In the genomic region with DNA sequence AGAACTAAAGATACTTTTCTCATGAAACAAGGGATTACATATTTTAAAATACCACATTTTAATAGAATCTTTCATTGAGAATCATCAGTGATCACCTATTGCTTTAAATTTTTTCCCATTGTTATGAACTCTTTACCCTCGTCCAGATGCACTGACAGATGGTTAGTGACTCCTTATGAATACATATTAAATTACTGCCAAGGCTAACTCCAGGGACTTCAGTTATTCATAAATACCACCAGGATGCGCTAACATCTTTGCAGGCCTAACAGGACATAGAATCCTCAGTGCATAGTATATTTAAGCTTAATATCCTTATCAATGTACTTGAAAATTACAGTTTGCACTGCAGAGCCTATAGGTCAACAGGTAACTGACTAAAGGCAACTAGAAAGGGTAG, we compare ENCODE assay signal across 29 mouse cellular contexts.
DNase-seq lines count a peak whose midpoint lies in the region; ATAC-seq lines count a peak whose summit lies in the region.
"Had no signal": no experiment of that assay in that cellular context is flagged by ENCODE, and none has a peak within 500 bp of the region (broad histone marks: within the 10 kb centered on the region; RNA-seq: fewer than 3 reads in every experiment).

No protein-coding gene starts in this region.

- H3K9ac ChIP-seq in midbrain, embryonic 13.5 days (replicated peaks) = no peak overlapping the region
- no peak overlapping the region for H3K9ac ChIP-seq in hindbrain, embryonic 16.5 days (ENCODE audit: low read depth, low read length)
- H3K9ac ChIP-seq: embryonic facial prominence, embryonic 12.5 days; heart, embryonic 12.5 days; limb, embryonic 15.5 days; liver, embryonic 13.5 days; stomach, embryonic 15.5 days had no signal

- H3K4me3 ChIP-seq in midbrain, embryonic 13.5 days (replicated peaks) = no peak overlapping the region
- H3K4me3 ChIP-seq in midbrain, embryonic 10.5 days = no peak overlapping the region
- H3K4me3 ChIP-seq in hindbrain, embryonic 16.5 days (ENCODE audit: low read length) = no peak overlapping the region
- H3K4me3 ChIP-seq: embryonic facial prominence, embryonic 12.5 days; gastrocnemius, adult 2 months; heart, embryonic 12.5 days; layer of hippocampus, adult 2 months; limb, embryonic 10.5 days; limb, embryonic 15.5 days; liver, embryonic 13.5 days; stomach, embryonic 15.5 days had no signal

- no peak overlapping the region for H3K4me2 ChIP-seq in midbrain, embryonic 13.5 days (replicated peaks)
- no peak overlapping the region for H3K4me2 ChIP-seq in hindbrain, embryonic 16.5 days (ENCODE audit: low read length)
- H3K4me2 ChIP-seq: embryonic facial prominence, embryonic 12.5 days; heart, embryonic 12.5 days; limb, embryonic 15.5 days; liver, embryonic 13.5 days; stomach, embryonic 15.5 days had no signal

- H3K9me3 ChIP-seq in midbrain, embryonic 13.5 days = no peaks in the 10 kb centered on the region
- no peaks in the 10 kb centered on the region for H3K9me3 ChIP-seq in midbrain, embryonic 10.5 days (replicated peaks)
- H3K9me3 ChIP-seq in hindbrain, embryonic 16.5 days (ENCODE audit: control insufficient read depth, low read length) = no peaks in the 10 kb centered on the region
- H3K9me3 ChIP-seq: embryonic facial prominence, embryonic 12.5 days; heart, embryonic 12.5 days; limb, embryonic 10.5 days; limb, embryonic 15.5 days; liver, embryonic 13.5 days; stomach, embryonic 15.5 days had no signal

- DNase-seq in embryo, embryonic 10.5 days (ENCODE audit: low spot score) = peak; percentile 1
- DNase-seq in embryo, embryonic 9.5 days (ENCODE audit: extremely low spot score) = no peak
- no peak for DNase-seq in midbrain, embryonic 10.5 days (ENCODE audit: low spot score)
- DNase-seq in natural killer cell, adult 2 months (ENCODE audit: low spot score in 2 of 2) = no peak
- no peak for DNase-seq in thymus, postnatal 36 days
- DNase-seq: adrenal gland, postnatal 25 days; cerebellum, adult 9-11 months; gastrocnemius, adult 2 months; gastrocnemius, postnatal 36 days; heart, adult 18-20 months; heart, postnatal 4 days; kidney, adult 11 months; kidney, postnatal 14 days; liver, embryonic 13.5 days; lung, adult 2 months; lung, postnatal 10 days; right cerebral cortex, postnatal 25 days; thymus, postnatal 14 days had no signal

- H3K36me3 ChIP-seq in midbrain, embryonic 13.5 days = no peaks in the 10 kb centered on the region
- no peaks in the 10 kb centered on the region for H3K36me3 ChIP-seq in midbrain, embryonic 10.5 days
- H3K36me3 ChIP-seq in hindbrain, embryonic 16.5 days (ENCODE audit: control insufficient read depth, insufficient read depth, low read length) = no peaks in the 10 kb centered on the region
- H3K36me3 ChIP-seq: embryonic facial prominence, embryonic 12.5 days; heart, embryonic 12.5 days; limb, embryonic 10.5 days; limb, embryonic 15.5 days; liver, embryonic 13.5 days; stomach, embryonic 15.5 days had no signal

- ATAC-seq in midbrain, embryonic 13.5 days = peak; percentile 65; the same call in 1 of the 2 replicates
- ATAC-seq in hindbrain, embryonic 16.5 days = peak; percentile 69; the same call in 1 of the 2 replicates
- ATAC-seq: forebrain, embryonic 16.5 days; inflammation-experienced regulatory T-cells, adult 6 months had no signal

- no peaks in the 10 kb centered on the region for H3K27me3 ChIP-seq in midbrain, embryonic 13.5 days
- no peaks in the 10 kb centered on the region for H3K27me3 ChIP-seq in midbrain, embryonic 10.5 days (ENCODE audit: low read depth, poor library complexity, severe bottlenecking)
- no peaks in the 10 kb centered on the region for H3K27me3 ChIP-seq in hindbrain, embryonic 16.5 days (replicated peaks; ENCODE audit: control insufficient read depth, insufficient read depth, low read length)
- H3K27me3 ChIP-seq: embryonic facial prominence, embryonic 12.5 days; heart, embryonic 12.5 days; limb, embryonic 15.5 days; liver, embryonic 13.5 days; stomach, embryonic 15.5 days had no signal

- no peaks in the 10 kb centered on the region for H3K4me1 ChIP-seq in midbrain, embryonic 13.5 days (replicated peaks)
- H3K4me1 ChIP-seq in midbrain, embryonic 10.5 days = no peaks in the 10 kb centered on the region
- H3K4me1 ChIP-seq in hindbrain, embryonic 16.5 days (ENCODE audit: control insufficient read depth, insufficient read depth, low read depth, low read length) = no peaks in the 10 kb centered on the region
- H3K4me1 ChIP-seq: embryonic facial prominence, embryonic 12.5 days; heart, embryonic 12.5 days; limb, embryonic 10.5 days; limb, embryonic 15.5 days; liver, embryonic 13.5 days; stomach, embryonic 15.5 days had no signal

- WGBS in midbrain, embryonic 13.5 days = 57% methylated on average over 2 of the region's 2 CpGs
- 84% methylated on average over 2 of the region's 2 CpGs for WGBS in midbrain, embryonic 10.5 days
- WGBS in hindbrain, embryonic 16.5 days = 39% methylated on average over 2 of the region's 2 CpGs

- H3K27ac ChIP-seq in midbrain, embryonic 13.5 days = no peak overlapping the region
- no peak overlapping the region for H3K27ac ChIP-seq in midbrain, embryonic 10.5 days (replicated peaks)
- no peak overlapping the region for H3K27ac ChIP-seq in hindbrain, embryonic 16.5 days (ENCODE audit: low read depth, low read length)
- H3K27ac ChIP-seq: embryonic facial prominence, embryonic 12.5 days; gastrocnemius, adult 2 months; layer of hippocampus, adult 2 months; limb, embryonic 10.5 days; limb, embryonic 15.5 days; liver, embryonic 13.5 days; macrophage; stomach, embryonic 15.5 days had no signal
